Mouse (Mus musculus): ENCODE measurements around the gene Triobp. TPM values are rescaled to one million over a fixed set of nuclear protein-coding genes. Genes with fewer than 3 reads are reported as not detected.

Gene Triobp
- polyA plus RNA-seq, 1 experiment from 2014 or later = 29.3 TPM

GRCm38 (mm10) chr15:78996663-78997062 is 49.1 kb downstream of the Triobp start:
- WGBS = 83% methylated on average over 3 of the region's 3 CpGs
- Histone ChIP-seq H3K27ac (ENCODE audit: low read depth, low read length) (no peak overlapping the region), H3K4me3 (ENCODE audit: low read depth, low read length) (no peak overlapping the region), H3K9me3 (replicated peaks; ENCODE audit: control insufficient read depth, low read length) (no peaks in the 10 kb centered on the region), H3K27me3 (replicated peaks; ENCODE audit: control insufficient read depth, insufficient read depth, low read length) (no peaks in the 10 kb centered on the region), H3K4me2 (ENCODE audit: low read length) (no peak overlapping the region), H3K9ac (ENCODE audit: low read length) (no peak overlapping the region), H3K36me3 (ENCODE audit: control insufficient read depth, insufficient read depth, low read length) (peaks cover 73% of the 10 kb centered on the region), H3K4me1 (ENCODE audit: control insufficient read depth, insufficient read depth, low read length) (no peaks in the 10 kb centered on the region)
- DNase-seq (ENCODE audit: low spot score) (no peak), ATAC-seq (no peak)

GRCm38 (mm10) chr15:78998348-78998747 is 50.8 kb downstream of the Triobp start:
- 61% methylated on average over 8 of the region's 8 CpGs for WGBS
- DNase-seq (ENCODE audit: low spot score) = no peak

GRCm38 (mm10) chr15:78999586-78999985 is 52.1 kb downstream of the Triobp start:
- DNase-seq (ENCODE audit: low spot score) (no peak), ATAC-seq (no peak)
- no peak overlapping the region for H3K4me2 ChIP-seq (ENCODE audit: low read length)
- no peak overlapping the region for H3K9ac ChIP-seq (ENCODE audit: low read length)
- H3K36me3 ChIP-seq (ENCODE audit: control insufficient read depth, insufficient read depth, low read length) = peaks cover 73% of the 10 kb centered on the region
- H3K27me3 ChIP-seq (replicated peaks; ENCODE audit: control insufficient read depth, insufficient read depth, low read length) = no peaks in the 10 kb centered on the region
- H3K27ac ChIP-seq (ENCODE audit: low read depth, low read length) = no peak overlapping the region
- WGBS = 88% methylated on average over 11 of the region's 11 CpGs
- H3K4me1 ChIP-seq (ENCODE audit: control insufficient read depth, insufficient read depth, low read length) = no peaks in the 10 kb centered on the region
- H3K4me3 ChIP-seq (ENCODE audit: low read depth, low read length) = no peak overlapping the region
- no peaks in the 10 kb centered on the region for H3K9me3 ChIP-seq (replicated peaks; ENCODE audit: control insufficient read depth, low read length)

More at GRCm38 (mm10) chr15:78998348-78998747, 50.8 kb downstream of the Triobp start:
- ATAC-seq = no peak
- Histone ChIP-seq H3K27ac (ENCODE audit: low read depth, low read length) (no peak overlapping the region), H3K4me1 (ENCODE audit: control insufficient read depth, insufficient read depth, low read length) (no peaks in the 10 kb centered on the region), H3K4me3 (ENCODE audit: low read depth, low read length) (no peak overlapping the region), H3K4me2 (ENCODE audit: low read length) (no peak overlapping the region), H3K9me3 (replicated peaks; ENCODE audit: control insufficient read depth, low read length) (no peaks in the 10 kb centered on the region), H3K9ac (ENCODE audit: low read length) (no peak overlapping the region), H3K36me3 (ENCODE audit: control insufficient read depth, insufficient read depth, low read length) (peaks cover 73% of the 10 kb centered on the region), H3K27me3 (replicated peaks; ENCODE audit: control insufficient read depth, insufficient read depth, low read length) (no peaks in the 10 kb centered on the region)

GRCm38 (mm10) chr15:79000357-79000791 is 52.9 kb downstream of the Triobp start:
- peaks cover 72% of the 10 kb centered on the region for H3K36me3 ChIP-seq (ENCODE audit: control insufficient read depth, insufficient read depth, low read length)
- ATAC-seq (no peak), DNase-seq (ENCODE audit: low spot score) (no peak)
- H3K9ac ChIP-seq (ENCODE audit: low read length) = no peak overlapping the region
- no peaks in the 10 kb centered on the region for H3K4me1 ChIP-seq (ENCODE audit: control insufficient read depth, insufficient read depth, low read length)
- no peaks in the 10 kb centered on the region for H3K9me3 ChIP-seq (replicated peaks; ENCODE audit: control insufficient read depth, low read length)
- H3K27me3 ChIP-seq (replicated peaks; ENCODE audit: control insufficient read depth, insufficient read depth, low read length) = no peaks in the 10 kb centered on the region
- H3K4me3 ChIP-seq (ENCODE audit: low read depth, low read length) = no peak overlapping the region
- 85% methylated on average over 7 of the region's 7 CpGs for WGBS
- no peak overlapping the region for H3K27ac ChIP-seq (ENCODE audit: low read depth, low read length)
- no peak overlapping the region for H3K4me2 ChIP-seq (ENCODE audit: low read length)

- DNase-seq (ENCODE audit: low spot score) (no peak), ATAC-seq (no peak)
- Histone ChIP-seq H3K27ac (ENCODE audit: low read depth, low read length) (no peak overlapping the region), H3K4me2 (ENCODE audit: low read length) (no peak overlapping the region), H3K9me3 (replicated peaks; ENCODE audit: control insufficient read depth, low read length) (no peaks in the 10 kb centered on the region), H3K36me3 (ENCODE audit: control insufficient read depth, insufficient read depth, low read length) (peaks cover 72% of the 10 kb centered on the region), H3K27me3 (replicated peaks; ENCODE audit: control insufficient read depth, insufficient read depth, low read length) (no peaks in the 10 kb centered on the region), H3K9ac (ENCODE audit: low read length) (no peak overlapping the region), H3K4me3 (ENCODE audit: low read depth, low read length) (no peak overlapping the region), H3K4me1 (ENCODE audit: control insufficient read depth, insufficient read depth, low read length) (no peaks in the 10 kb centered on the region)
- WGBS = 93% methylated on average over 5 of the region's 5 CpGs
These were observed 54.0 kb downstream of the Triobp start for GRCm38 (mm10) chr15:79001559-79001958.

GRCm38 (mm10) chr15:79002036-79002435 is 54.5 kb downstream of the Triobp start:
- ATAC-seq (no peak), DNase-seq (ENCODE audit: low spot score) (no peak)
- Histone ChIP-seq H3K4me2 (ENCODE audit: low read length) (no peak overlapping the region), H3K27ac (ENCODE audit: low read depth, low read length) (no peak overlapping the region), H3K4me1 (ENCODE audit: control insufficient read depth, insufficient read depth, low read length) (no peaks in the 10 kb centered on the region), H3K9me3 (replicated peaks; ENCODE audit: control insufficient read depth, low read length) (no peaks in the 10 kb centered on the region), H3K4me3 (ENCODE audit: low read depth, low read length) (no peak overlapping the region), H3K9ac (ENCODE audit: low read length) (no peak overlapping the region), H3K36me3 (ENCODE audit: control insufficient read depth, insufficient read depth, low read length) (peaks cover 74% of the 10 kb centered on the region), H3K27me3 (replicated peaks; ENCODE audit: control insufficient read depth, insufficient read depth, low read length) (no peaks in the 10 kb centered on the region)
- whole genome bisulfite sequencing = 56% methylated on average over 18 of the region's 19 CpGs

- Histone ChIP-seq H3K36me3 (ENCODE audit: control insufficient read depth, insufficient read depth, low read length) (peaks cover 77% of the 10 kb centered on the region), H3K4me3 (ENCODE audit: low read depth, low read length) (no peak overlapping the region), H3K4me2 (ENCODE audit: low read length) (no peak overlapping the region), H3K27ac (ENCODE audit: low read depth, low read length) (no peak overlapping the region), H3K4me1 (ENCODE audit: control insufficient read depth, insufficient read depth, low read length) (no peaks in the 10 kb centered on the region), H3K27me3 (replicated peaks; ENCODE audit: control insufficient read depth, insufficient read depth, low read length) (no peaks in the 10 kb centered on the region), H3K9ac (ENCODE audit: low read length) (no peak overlapping the region), H3K9me3 (replicated peaks; ENCODE audit: control insufficient read depth, low read length) (no peaks in the 10 kb centered on the region)
- WGBS = 93% methylated on average over 3 of the region's 3 CpGs
- DNase-seq (ENCODE audit: low spot score) (no peak), ATAC-seq (no peak)
These were observed 55.6 kb downstream of the Triobp start for GRCm38 (mm10) chr15:79003079-79003478.

- Histone ChIP-seq H3K9me3 (replicated peaks; ENCODE audit: control insufficient read depth, low read length) (no peaks in the 10 kb centered on the region), H3K4me3 (ENCODE audit: low read depth, low read length) (no peak overlapping the region), H3K27ac (ENCODE audit: low read depth, low read length) (no peak overlapping the region), H3K9ac (ENCODE audit: low read length) (no peak overlapping the region), H3K36me3 (ENCODE audit: control insufficient read depth, insufficient read depth, low read length) (peaks cover 67% of the 10 kb centered on the region), H3K27me3 (replicated peaks; ENCODE audit: control insufficient read depth, insufficient read depth, low read length) (no peaks in the 10 kb centered on the region), H3K4me2 (ENCODE audit: low read length) (no peak overlapping the region), H3K4me1 (ENCODE audit: control insufficient read depth, insufficient read depth, low read length) (no peaks in the 10 kb centered on the region)
- 89% methylated on average over 9 of the region's 9 CpGs for WGBS
- ATAC-seq (no peak), DNase-seq (ENCODE audit: low spot score) (no peak)
These were observed 58.1 kb downstream of the Triobp start for GRCm38 (mm10) chr15:79005581-79005980.

- DNase-seq (ENCODE audit: low spot score) = peak; percentile 39
- peaks cover 56% of the 10 kb centered on the region for H3K36me3 ChIP-seq (ENCODE audit: control insufficient read depth, insufficient read depth, low read length)
- 71% methylated on average over 3 of the region's 3 CpGs for WGBS
These were observed 59.1 kb downstream of the Triobp start for GRCm38 (mm10) chr15:79006638-79007037.

More at GRCm38 (mm10) chr15:79006638-79007037, 59.1 kb downstream of the Triobp start:
- H3K9ac ChIP-seq (ENCODE audit: low read length) = no peak overlapping the region
- H3K27ac ChIP-seq (ENCODE audit: low read depth, low read length) = no peak overlapping the region
- ATAC-seq = 0 out of 2 replicates have a peak, but pooled peaks have one; percentile 34
- no peaks in the 10 kb centered on the region for H3K27me3 ChIP-seq (replicated peaks; ENCODE audit: control insufficient read depth, insufficient read depth, low read length)
- H3K9me3 ChIP-seq (replicated peaks; ENCODE audit: control insufficient read depth, low read length) = no peaks in the 10 kb centered on the region
- no peak overlapping the region for H3K4me3 ChIP-seq (ENCODE audit: low read depth, low read length)
- H3K4me2 ChIP-seq (ENCODE audit: low read length) = no peak overlapping the region
- no peaks in the 10 kb centered on the region for H3K4me1 ChIP-seq (ENCODE audit: control insufficient read depth, insufficient read depth, low read length)

All from forebrain, embryonic 14.5 days (tissue).